Mouse (Mus musculus) megakaryocyte, embryonic 14.5 days (primary cell): ENCODE results near the gene Ube2o.

Experiments
- FLI1 ChIP-seq: IDR thresholded peaks from 2 replicates; pipeline ENCODE4 v1.6.1; 2012; ENCODE audit warnings: low read length, inconsistent platforms, mixed read lengths
- GATA1 ChIP-seq: IDR thresholded peaks from 3 replicates; pipeline ENCODE4 v1.6.1; 2012; ENCODE audit warnings: mixed read lengths, low read length, inconsistent platforms, borderline replicate concordance

- TF ChIP-seq GATA1 (no peak), FLI1 (no peak)
Measured at GRCm38 (mm10) chr11:116623281-116624124, 42.3 kb upstream of the Ube2o start.
